Mouse (Mus musculus) midbrain, embryonic 14.5 days (tissue): ENCODE results near the gene Pdcd4. TPM values are rescaled to one million over a fixed set of nuclear protein-coding genes. Genes with fewer than 3 reads are reported as not detected.

Source experiments
- ATAC-seq: fragments of 200-750 bp; cut with Nextera tagmentation; 2 replicates; pipeline ENCODE4 v1.8.0; 2017; ENCODE audit warnings: moderate number of reproducible peaks, moderate library complexity; ENCODE audit not compliant: low FRiP score, low TSS enrichment
- DNase-seq: peaks from one replicate; pipeline ENCODE4 v3.0.0-alpha.2; 2015
- H3K27ac ChIP-seq: fragments of 300-500 bp; sonication (generic); replicated peaks from 2 replicates; pipeline ENCODE4 v1.5.1; 2014; ENCODE audit warnings: mild to moderate bottlenecking, low read depth, low read length, moderate library complexity
- H3K27me3 ChIP-seq: fragments of 300-500 bp; sonication (generic); 2 replicates; pipeline ENCODE4 v1.6.1; 2014; ENCODE audit warnings: low read length, control low read depth, mixed read lengths; ENCODE audit not compliant: control insufficient read depth, insufficient read depth
- H3K36me3 ChIP-seq: fragments of 300-500 bp; sonication (generic); 2 replicates; pipeline ENCODE4 v1.6.1; 2014; ENCODE audit warnings: low read length, control low read depth; ENCODE audit not compliant: control insufficient read depth, insufficient read depth
- H3K4me1 ChIP-seq: fragments of 300-500 bp; sonication (generic); 2 replicates; pipeline ENCODE4 v1.6.1; 2014; ENCODE audit warnings: mild to moderate bottlenecking, antibody characterized with exemption, low read length, control low read depth; ENCODE audit not compliant: control insufficient read depth, insufficient read depth
- H3K4me2 ChIP-seq: fragments of 300-500 bp; sonication (generic); 2 replicates; pipeline ENCODE4 v1.6.1; 2014; ENCODE audit warnings: mild to moderate bottlenecking, low read length, moderate library complexity
- H3K4me3 ChIP-seq: fragments of 300-500 bp; sonication (generic); replicated peaks from 2 replicates; pipeline ENCODE4 v1.5.1; 2014; ENCODE audit warnings: low read depth, low read length
- H3K9ac ChIP-seq: fragments of 300-500 bp; sonication (generic); replicated peaks from 2 replicates; pipeline ENCODE4 v1.6.1; 2014; ENCODE audit warnings: mild to moderate bottlenecking, low read length, moderate library complexity
- H3K9me3 ChIP-seq: fragments of 300-500 bp; sonication (generic); 2 replicates; pipeline ENCODE4 v1.6.1; 2016; ENCODE audit warnings: low read length, control low read depth, mixed read lengths; ENCODE audit not compliant: control insufficient read depth
- WGBS: fragments of 180-500 bp; shearing (Covaris S2); extraction: QIAGEN DNeasy Blood & Tissue Kit; methylation state at CpG from one replicate; pipeline ENCODE4 v1.1.7; 2014; 5-methylcytosine and 5-hydroxymethylcytosine counted together
- polyA plus RNA-seq: library from polyadenylated mRNA; unstranded; fragments of >200 nt; fragmentation: Nextera tagmentation; extraction: Ambion mirVana; gene quantifications from 2 replicates; pipeline ENCODE4 v1.2.1, GENCODE M21; 2014

Pdcd4 gene
- polyA plus RNA-seq, 1 experiment from 2014 or later = 73.9 TPM

DNA sequence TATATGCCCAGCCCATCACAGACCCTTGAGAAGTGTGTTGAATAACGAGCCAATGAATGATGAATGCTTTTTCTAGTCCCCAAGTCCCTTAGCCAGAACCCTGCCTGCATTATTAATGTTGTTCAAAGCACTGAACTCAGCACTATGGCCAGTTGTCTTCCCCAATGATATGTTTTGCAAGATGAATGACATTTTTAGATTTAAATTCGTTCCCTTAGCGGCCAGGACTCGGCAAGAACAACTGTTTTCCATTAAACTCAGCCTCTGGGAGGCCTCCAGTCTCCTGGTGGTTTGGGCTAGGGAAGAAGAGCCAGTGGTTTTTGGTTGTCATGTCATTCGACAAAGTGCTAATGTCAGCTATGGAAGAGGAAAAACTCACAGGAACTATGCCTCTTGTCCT lies 10.2 kb upstream of the Pdcd4 start:
- Histone ChIP-seq H3K4me1 (no peaks in the 10 kb centered on the region; the same call in 1 of the 2 replicates), H3K27ac (0 out of 2 replicates have a peak overlapping the region, but pooled peaks have one; percentile 2), H3K4me2 (no peak overlapping the region), H3K9ac (no peak overlapping the region), H3K9me3 (no peaks in the 10 kb centered on the region), H3K27me3 (no peaks in the 10 kb centered on the region), H3K4me3 (no peak overlapping the region), H3K36me3 (no peaks in the 10 kb centered on the region)
- 49% methylated on average over 5 of the region's 5 CpGs for WGBS
- ATAC-seq = no peak
- peak; percentile 58 for DNase-seq

DNA sequence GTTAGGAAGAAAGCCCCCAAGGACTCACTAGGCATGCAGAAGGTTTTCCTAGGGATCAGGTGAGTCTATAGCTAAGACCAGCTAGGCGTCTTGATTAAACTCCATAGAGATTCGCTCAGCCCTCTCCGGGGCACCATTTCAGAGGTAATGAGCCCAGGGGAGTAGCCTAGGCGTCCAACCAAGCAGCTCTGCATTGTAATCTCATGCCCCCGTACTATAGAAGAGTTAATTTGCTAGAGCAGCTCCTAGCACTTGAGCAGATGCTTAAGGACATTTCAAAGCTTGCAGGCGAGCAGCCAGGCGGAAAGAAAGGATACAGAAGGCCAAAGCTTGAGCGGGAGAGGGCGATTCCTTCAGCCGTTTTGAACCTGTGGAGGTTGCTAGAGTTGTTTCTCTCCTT lies 6.6 kb upstream of the Pdcd4 start:
- H3K9me3 ChIP-seq = no peaks in the 10 kb centered on the region
- H3K4me2 ChIP-seq = no peak overlapping the region
- no peaks in the 10 kb centered on the region; the same call in 1 of the 2 replicates for H3K4me1 ChIP-seq
- ATAC-seq (no peak), DNase-seq (peak; percentile 27)
- no peak overlapping the region for H3K4me3 ChIP-seq
- H3K9ac ChIP-seq = no peak overlapping the region
- no peaks in the 10 kb centered on the region for H3K27me3 ChIP-seq
- no peak overlapping the region for H3K27ac ChIP-seq
- WGBS = 13% methylated on average over 10 of the region's 10 CpGs
- no peaks in the 10 kb centered on the region for H3K36me3 ChIP-seq

DNA sequence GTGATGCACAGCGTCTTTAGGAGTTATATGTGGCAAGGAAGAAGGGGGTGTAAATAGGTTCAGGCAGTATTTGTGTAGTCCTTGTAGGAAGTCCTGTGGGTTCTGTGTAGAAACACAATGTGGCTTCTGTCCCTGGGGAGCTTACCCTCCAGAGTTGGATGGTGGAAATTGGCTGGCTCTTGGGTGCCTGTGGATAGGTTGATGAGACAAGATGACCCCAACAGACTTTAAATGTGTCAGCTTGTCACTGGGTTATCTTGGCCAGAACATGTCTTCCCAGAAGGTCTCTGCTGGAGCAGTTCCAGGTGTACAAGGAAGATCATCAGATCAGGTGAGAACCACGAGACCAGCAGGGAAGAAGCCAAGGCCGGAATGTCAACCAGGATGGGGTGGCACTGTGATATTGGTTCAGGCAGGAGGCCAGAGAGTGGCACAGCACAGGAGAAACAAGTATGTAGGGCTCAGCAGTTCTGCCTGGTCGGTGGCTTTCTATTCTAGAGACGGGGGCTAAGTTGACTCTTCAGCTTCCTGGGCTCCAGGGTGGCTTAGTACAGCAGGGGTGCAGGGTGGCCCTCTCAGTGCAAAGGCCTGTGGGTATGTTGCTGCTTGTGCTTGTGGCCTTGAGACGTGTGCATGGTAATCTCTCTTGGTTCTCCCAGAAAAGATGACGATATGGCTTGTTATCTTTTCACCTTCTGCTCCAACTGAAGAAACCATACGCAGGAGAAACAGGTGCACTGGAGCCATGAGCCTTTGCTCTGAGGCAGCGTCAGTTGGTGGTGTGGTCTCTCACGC lies 5.3 kb upstream of the Pdcd4 start:
- no peak overlapping the region for H3K4me2 ChIP-seq
- H3K36me3 ChIP-seq = no peaks in the 10 kb centered on the region
- H3K4me3 ChIP-seq = no peak overlapping the region
- no peak for DNase-seq
- no peak overlapping the region for H3K27ac ChIP-seq
- no peaks in the 10 kb centered on the region; the same call in 1 of the 2 replicates for H3K4me1 ChIP-seq
- no peak for ATAC-seq
- H3K9ac ChIP-seq = no peak overlapping the region
- H3K27me3 ChIP-seq = no peaks in the 10 kb centered on the region
- H3K9me3 ChIP-seq = no peaks in the 10 kb centered on the region
- WGBS = 92% methylated on average over 10 of the region's 10 CpGs

DNA sequence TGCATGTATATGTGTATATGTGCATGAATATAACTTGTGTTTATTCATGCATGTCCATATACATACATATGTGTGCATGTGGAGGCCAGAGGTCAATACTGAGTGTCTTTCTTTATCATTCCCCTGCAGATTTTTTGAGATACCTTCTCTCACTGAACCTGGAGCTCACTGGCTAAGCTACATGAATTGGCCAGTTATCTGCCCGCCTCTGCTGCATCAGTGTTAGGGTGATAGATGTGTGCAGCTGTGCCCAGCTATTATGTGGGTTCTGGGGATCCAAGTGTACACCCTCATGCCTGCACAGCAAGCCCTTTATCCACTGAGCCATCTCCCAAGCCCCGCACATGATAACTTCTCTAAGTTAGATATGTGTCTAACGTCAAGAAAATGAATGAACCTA lies 4.2 kb upstream of the Pdcd4 start:
- DNase-seq (no peak), ATAC-seq (no peak)
- Histone ChIP-seq H3K9me3 (no peaks in the 10 kb centered on the region), H3K27ac (no peak overlapping the region), H3K36me3 (no peaks in the 10 kb centered on the region), H3K9ac (no peak overlapping the region), H3K4me2 (no peak overlapping the region), H3K27me3 (no peaks in the 10 kb centered on the region), H3K4me1 (no peaks in the 10 kb centered on the region; the same call in 1 of the 2 replicates), H3K4me3 (no peak overlapping the region)
- 87% methylated on average over 3 of the region's 3 CpGs for WGBS

DNA sequence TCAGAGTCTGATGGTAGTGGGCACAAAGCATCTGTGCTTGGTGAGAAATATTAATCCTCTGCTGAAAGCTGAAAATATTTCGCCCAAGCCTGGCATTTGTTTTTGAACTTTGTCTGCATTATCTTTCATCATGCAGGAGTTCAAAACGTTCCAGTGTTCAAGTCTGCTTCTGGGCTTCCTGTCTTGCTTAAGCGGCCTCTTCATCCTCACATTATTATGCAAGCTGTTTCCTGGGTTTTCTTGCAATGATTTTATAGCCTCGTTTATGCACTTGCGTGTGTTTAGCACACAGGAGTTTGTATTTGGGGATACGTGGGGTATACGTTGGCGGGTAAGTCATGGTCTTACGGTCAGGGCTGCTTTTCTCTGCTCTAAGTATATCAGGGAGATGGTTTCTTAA lies 3.7 kb upstream of the Pdcd4 start:
- no peak overlapping the region for H3K4me3 ChIP-seq
- ATAC-seq = no peak
- H3K4me2 ChIP-seq = no peak overlapping the region
- 87% methylated on average over 9 of the region's 9 CpGs for WGBS
- DNase-seq = no peak
- no peaks in the 10 kb centered on the region for H3K9me3 ChIP-seq
- H3K27ac ChIP-seq = no peak overlapping the region
- H3K36me3 ChIP-seq = no peaks in the 10 kb centered on the region
- H3K4me1 ChIP-seq = no peaks in the 10 kb centered on the region; the same call in 1 of the 2 replicates
- no peak overlapping the region for H3K9ac ChIP-seq
- no peaks in the 10 kb centered on the region for H3K27me3 ChIP-seq

DNA sequence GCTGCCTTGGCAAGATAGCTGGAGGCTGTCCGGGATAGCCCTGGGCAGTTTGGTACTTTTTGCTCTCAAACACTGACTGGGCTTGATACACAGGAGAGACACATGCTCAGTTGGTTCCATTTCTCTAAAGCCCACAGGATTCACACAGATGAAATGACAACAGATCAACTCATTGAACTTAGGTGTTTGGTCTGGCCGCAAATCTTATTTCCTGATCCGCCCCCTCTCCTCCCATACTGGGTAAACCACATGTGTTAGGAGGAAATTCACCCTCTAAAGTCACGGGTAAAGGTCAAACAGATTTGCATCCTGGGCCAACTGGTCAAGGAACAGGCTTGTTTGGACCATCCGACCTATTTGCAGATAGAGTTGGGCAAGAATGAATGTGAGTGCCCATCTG lies 2.5 kb upstream of the Pdcd4 start:
- no peak overlapping the region for H3K27ac ChIP-seq
- no peak for ATAC-seq
- no peaks in the 10 kb centered on the region for H3K9me3 ChIP-seq
- H3K4me2 ChIP-seq = no peak overlapping the region
- DNase-seq = no peak
- no peaks in the 10 kb centered on the region for H3K27me3 ChIP-seq
- H3K4me3 ChIP-seq = no peak overlapping the region
- H3K4me1 ChIP-seq = no peaks in the 10 kb centered on the region; the same call in 1 of the 2 replicates
- WGBS = 79% methylated on average over 5 of the region's 5 CpGs
- H3K36me3 ChIP-seq = no peaks in the 10 kb centered on the region
- H3K9ac ChIP-seq = no peak overlapping the region

DNA sequence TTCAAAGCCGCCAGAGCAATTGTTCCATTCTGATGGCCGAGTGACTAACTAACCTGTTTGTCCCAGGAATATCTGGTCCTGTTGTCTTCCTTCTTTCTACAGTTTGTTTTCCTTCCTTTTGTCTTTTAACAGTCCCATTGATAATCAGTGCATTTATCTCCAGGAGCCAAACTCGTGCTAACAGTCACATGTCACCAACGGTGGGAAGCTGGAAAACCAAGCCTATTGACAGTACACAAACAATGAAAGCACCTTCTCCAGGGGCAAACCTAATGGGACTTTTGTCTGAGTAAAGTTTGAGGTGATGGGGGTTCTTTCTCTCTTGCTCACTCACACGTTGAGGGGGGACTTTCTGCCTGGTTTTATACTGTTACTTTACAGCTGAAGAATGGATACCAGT lies 1.8 kb upstream of the Pdcd4 start:
- 54% methylated on average over 5 of the region's 5 CpGs for WGBS
- H3K4me1 ChIP-seq = no peaks in the 10 kb centered on the region; the same call in 1 of the 2 replicates
- no peak overlapping the region for H3K9ac ChIP-seq
- H3K27ac ChIP-seq = no peak overlapping the region
- no peaks in the 10 kb centered on the region for H3K36me3 ChIP-seq
- no peaks in the 10 kb centered on the region for H3K27me3 ChIP-seq
- no peak overlapping the region for H3K4me2 ChIP-seq
- H3K9me3 ChIP-seq = no peaks in the 10 kb centered on the region
- DNase-seq = no peak
- no peak overlapping the region for H3K4me3 ChIP-seq
- no peak for ATAC-seq

DNA sequence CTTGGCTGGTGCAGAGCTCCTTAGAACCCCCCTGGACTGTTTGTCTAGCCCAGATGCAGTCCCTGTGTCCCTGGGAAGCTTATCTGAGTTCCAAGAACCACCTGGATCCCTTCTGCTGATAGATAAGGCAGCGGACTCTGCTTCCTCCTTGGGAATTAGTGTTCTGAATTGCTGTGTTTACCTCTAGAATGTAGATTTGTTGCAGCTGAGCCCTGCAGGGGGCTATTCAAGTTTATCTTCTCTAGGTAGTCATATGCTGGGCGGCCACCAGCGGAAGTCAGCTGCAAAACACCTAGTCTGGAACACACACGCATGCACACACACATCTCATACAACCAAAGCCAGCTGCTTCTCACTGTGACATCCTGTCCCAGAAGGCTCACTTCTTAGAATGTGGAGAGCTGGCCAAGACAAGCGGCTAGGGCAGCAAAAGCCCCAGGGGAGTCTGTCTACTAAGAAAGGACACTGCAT lies 1.2 kb upstream of the Pdcd4 start:
- Histone ChIP-seq H3K4me2 (no peak overlapping the region), H3K9me3 (no peaks in the 10 kb centered on the region), H3K4me1 (no peaks in the 10 kb centered on the region), H3K4me3 (no peak overlapping the region), H3K9ac (no peak overlapping the region), H3K36me3 (no peaks in the 10 kb centered on the region), H3K27ac (no peak overlapping the region), H3K27me3 (no peaks in the 10 kb centered on the region)
- WGBS = 72% methylated on average over 5 of the region's 5 CpGs
- ATAC-seq = no peak
- DNase-seq = no peak

DNA sequence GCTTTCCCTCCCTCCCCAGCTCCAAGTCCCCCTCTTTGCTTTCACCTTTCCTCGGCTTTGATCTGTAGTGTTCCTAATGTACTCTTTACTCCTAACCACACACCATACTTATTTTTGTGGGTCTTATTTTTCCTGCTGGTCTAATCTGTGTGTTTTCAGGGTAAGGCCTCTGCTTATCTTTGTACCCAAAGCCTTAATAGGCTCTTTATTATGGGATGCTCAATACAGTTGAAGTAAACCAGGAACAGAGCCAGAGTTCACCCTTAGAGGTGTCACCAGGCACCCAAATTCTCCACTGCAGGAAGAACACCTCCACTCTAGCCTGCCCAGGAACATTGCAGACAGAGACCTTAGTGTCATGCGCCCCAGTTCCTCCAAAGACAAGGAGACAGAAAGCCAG lies 462 bp upstream of the Pdcd4 start:
- H3K9ac ChIP-seq = no peak overlapping the region
- ATAC-seq (no peak), DNase-seq (no peak)
- no peak overlapping the region for H3K27ac ChIP-seq
- H3K4me1 ChIP-seq = no peaks in the 10 kb centered on the region
- no peak overlapping the region for H3K4me3 ChIP-seq
- H3K4me2 ChIP-seq = no peak overlapping the region
- H3K36me3 ChIP-seq = no peaks in the 10 kb centered on the region
- no peaks in the 10 kb centered on the region for H3K9me3 ChIP-seq
- WGBS = 94% methylated on average over 2 of the region's 2 CpGs
- no peaks in the 10 kb centered on the region for H3K27me3 ChIP-seq
